Mouse (Mus musculus) cerebellum, adult 2 months (tissue): ENCODE data around the gene Amz1. TPM values are rescaled to one million over a fixed set of nuclear protein-coding genes. Genes with fewer than 3 reads are reported as not detected.

Experiments used
- DNase-seq, 2 experiments: peaks; one replicate each; pipeline ENCODE4 v3.0.0; 2021
- H3K27ac ChIP-seq: fragments of 200-500 bp; 2 replicates; pipeline ENCODE4 v1.5.1; 2012; ENCODE audit warnings: low read length, control low read depth, inconsistent platforms; ENCODE audit not compliant: insufficient read depth
- H3K27me3 ChIP-seq: fragments of 200-500 bp; 2 replicates; pipeline ENCODE4 v1.6.1; 2012; ENCODE audit warnings: inconsistent platforms, mild to moderate bottlenecking, low read length, moderate library complexity; ENCODE audit not compliant: control insufficient read depth, insufficient read depth
- H3K4me1 ChIP-seq: fragments of 200-500 bp; 2 replicates; pipeline ENCODE4 v1.6.1; 2011; ENCODE audit warnings: low read length; ENCODE audit not compliant: control insufficient read depth, insufficient read depth
- H3K4me3 ChIP-seq: fragments of 200-500 bp; replicated peaks from 2 replicates; pipeline ENCODE3; 2011; ENCODE audit warnings: mild to moderate bottlenecking, low read depth, low read length, control low read depth; ENCODE audit not compliant: insufficient read depth
- CTCF ChIP-seq: fragments of 200-500 bp; IDR thresholded peaks from 2 replicates; pipeline ENCODE4 v1.5.1; 2011; ENCODE audit warnings: low read depth, mild to moderate bottlenecking, control low read depth, low read length, moderate library complexity, borderline replicate concordance; ENCODE audit not compliant: insufficient read depth
- POLR2A ChIP-seq: fragments of 200-500 bp; IDR thresholded peaks from 2 replicates; pipeline ENCODE4 v1.6.1; 2011; ENCODE audit warnings: low read length, control low read depth, borderline replicate concordance; ENCODE audit not compliant: insufficient read depth
- WGBS: fragments of 180-500 bp; shearing (Covaris S2); methylation state at CpG from one replicate; pipeline ENCODE4 v1.1.7; 2018; 5-methylcytosine and 5-hydroxymethylcytosine counted together
- polyA plus RNA-seq: library from polyadenylated mRNA; depleted of rRNA; stranded (reverse); fragments of >200 nt; gene quantifications from 2 replicates; pipeline ENCODE4 v1.2.3, GENCODE M21; 2012

The Amz1 gene
- polyA plus RNA-seq, 1 experiment = 4.6 TPM

DNA sequence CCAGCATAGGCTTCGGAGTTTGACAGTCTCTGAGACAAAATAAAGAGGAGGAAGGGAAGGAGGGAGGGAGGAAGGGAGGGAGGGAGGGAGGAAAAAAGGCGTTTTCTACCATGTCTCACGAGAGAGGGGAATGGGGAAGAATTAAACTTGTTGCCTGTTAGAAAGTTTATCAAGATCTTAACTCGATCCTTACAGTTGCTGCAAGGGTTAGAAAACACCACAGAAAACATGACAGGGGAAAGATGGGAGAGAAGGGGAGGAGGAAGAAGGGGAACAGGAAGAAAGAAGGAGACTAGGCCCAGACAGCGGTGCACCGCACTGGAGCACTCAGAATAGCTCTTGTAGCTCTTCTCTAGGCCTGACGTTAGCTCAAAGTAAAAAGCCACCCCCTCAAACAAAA, 48.2 kb downstream of the Amz1 start:
- Histone ChIP-seq H3K4me3 (no peak overlapping the region), H3K4me1 (peaks cover 21% of the 10 kb centered on the region), H3K27ac (no peak overlapping the region), H3K27me3 (no peaks in the 10 kb centered on the region)
- 86% methylated on average over 7 of the region's 7 CpGs for WGBS
- DNase-seq = no peak
- TF ChIP-seq CTCF (no peak), POLR2A (no peak)

DNA sequence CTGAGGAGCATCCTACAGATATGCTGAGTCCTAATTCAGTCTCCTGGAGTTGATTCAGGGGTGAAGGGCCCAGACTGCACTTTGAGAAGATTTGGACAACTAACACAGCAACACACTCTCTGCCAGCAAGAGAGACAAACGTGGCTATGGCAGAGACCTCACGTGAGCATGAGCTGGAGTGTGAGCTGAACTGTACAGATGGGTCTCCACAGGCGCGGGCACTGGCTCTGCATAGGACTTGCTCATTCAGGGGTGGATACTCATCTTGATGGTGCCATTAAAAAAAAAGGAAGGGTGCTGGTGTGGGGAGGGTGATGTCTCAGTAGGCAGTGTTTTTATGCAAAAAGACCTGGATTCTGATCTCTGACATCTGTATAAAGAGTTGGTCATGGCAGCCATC, 51.2 kb downstream of the Amz1 start:
- Histone ChIP-seq H3K4me3 (no peak overlapping the region), H3K27me3 (no peaks in the 10 kb centered on the region), H3K4me1 (peaks cover 3% of the 10 kb centered on the region), H3K27ac (no peak overlapping the region)
- TF ChIP-seq CTCF (no peak), POLR2A (no peak)
- no peak for DNase-seq
- WGBS = 42% methylated on average over 4 of the region's 4 CpGs

DNA sequence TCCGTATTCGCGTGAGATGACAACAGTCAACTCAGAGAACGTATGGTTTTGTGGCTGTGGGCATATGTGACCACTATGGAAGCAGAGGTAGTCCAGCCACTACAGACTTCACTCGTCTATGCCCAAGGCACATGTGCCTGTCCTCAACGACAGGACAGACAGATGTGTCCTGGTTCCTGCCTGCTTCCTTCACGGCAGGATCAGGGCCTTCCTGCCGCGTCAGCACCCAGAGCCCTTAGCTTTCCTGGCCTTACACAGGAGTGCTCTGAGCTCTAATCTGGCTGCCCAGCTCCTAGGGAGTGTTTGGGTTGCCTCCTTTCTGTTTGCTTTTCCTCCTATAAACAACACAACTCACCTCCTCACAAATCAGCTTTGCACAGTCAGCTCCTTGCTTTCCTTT, 53.0 kb downstream of the Amz1 start:
- Histone ChIP-seq H3K4me1 (peaks cover 3% of the 10 kb centered on the region), H3K27ac (no peak overlapping the region), H3K27me3 (no peaks in the 10 kb centered on the region), H3K4me3 (no peak overlapping the region)
- no peak for TF ChIP-seq POLR2A
- no peak for TF ChIP-seq CTCF
- WGBS = 78% methylated on average over 9 of the region's 9 CpGs
- DNase-seq = no peak

DNA sequence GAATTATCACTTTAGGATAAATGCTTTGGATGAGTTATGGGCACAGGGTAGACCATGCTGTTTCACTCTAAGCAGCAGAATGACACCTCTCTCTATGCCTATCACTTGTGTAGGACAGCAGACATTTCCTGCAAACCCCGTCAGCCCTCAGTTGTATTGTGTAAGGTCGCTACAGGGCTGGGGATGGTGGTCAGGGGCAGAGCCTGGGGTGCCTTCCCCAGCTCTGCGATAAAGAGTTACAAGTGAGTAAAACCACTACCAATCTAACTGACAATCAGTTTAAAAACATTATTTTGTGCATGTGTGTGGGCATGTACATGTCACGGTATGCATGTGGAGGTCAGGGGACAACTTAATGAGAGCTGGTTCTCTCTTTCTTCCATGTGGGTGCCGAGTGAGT, 57.2 kb downstream of the Amz1 start:
- no peaks in the 10 kb centered on the region for H3K27me3 ChIP-seq
- no peak for DNase-seq
- WGBS = 94% methylated on average over 5 of the region's 5 CpGs
- H3K4me1 ChIP-seq = no peaks in the 10 kb centered on the region; the same call in 1 of the 2 replicates
- TF ChIP-seq CTCF (no peak), POLR2A (no peak)
- no peak overlapping the region for H3K27ac ChIP-seq
- no peak overlapping the region for H3K4me3 ChIP-seq

DNA sequence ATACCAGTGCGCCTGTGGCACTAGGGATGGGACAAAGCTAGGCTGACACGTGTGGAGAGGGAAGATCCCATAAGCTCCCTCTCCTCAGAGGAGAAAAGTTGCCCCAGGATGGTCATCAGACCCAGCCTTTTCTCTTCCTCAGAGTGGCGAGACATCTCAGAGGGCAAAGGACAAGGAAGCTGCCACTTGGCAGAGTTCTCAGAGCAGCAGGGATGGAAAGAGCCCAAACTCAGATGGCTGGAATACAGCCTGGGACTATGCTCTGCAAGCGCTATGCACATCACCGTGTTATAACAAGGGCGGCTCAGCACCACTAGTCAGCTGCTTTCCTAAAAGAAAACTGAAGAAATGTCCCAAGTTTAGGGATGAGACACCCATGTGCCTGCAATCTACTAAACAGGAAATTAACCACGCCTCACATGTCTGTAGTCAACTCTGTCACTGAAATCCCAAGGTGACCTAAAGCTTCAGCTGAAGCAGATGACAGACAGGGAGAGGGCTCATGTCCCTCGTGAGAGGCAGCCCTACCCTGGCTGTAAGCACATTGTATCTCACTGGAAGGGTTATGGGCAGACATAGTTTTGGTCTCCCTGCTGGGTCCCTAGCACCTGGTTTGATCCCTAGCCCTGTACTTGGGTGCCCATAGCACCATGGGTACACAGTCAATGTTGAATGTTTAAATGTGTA, 58.1 kb downstream of the Amz1 start:
- TF ChIP-seq POLR2A = no peak
- 66% methylated on average over 8 of the region's 8 CpGs for WGBS
- Histone ChIP-seq H3K27me3 (no peaks in the 10 kb centered on the region), H3K27ac (no peak overlapping the region), H3K4me3 (no peak overlapping the region), H3K4me1 (no peaks in the 10 kb centered on the region; the same call in 1 of the 2 replicates)
- no peak for DNase-seq

DNA sequence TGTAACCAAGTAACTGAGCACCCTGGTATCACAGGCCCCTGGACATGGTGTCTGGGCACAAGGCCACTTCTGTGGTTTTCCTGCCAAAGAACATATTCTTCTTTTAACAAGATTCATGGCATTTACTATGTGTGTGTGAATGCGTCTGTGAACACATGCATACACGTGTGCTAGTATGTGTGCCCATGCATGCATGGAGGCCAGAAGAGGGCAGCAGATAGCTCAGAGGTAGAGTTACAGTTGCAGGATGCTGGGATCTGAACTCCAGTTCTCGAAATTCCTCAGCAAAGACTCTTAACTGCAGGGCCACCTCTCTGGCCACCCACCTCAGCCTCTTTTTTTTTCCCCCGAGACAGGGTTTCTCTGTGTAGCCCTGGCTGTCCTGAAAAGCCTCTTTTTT, 59.6 kb downstream of the Amz1 start:
- DNase-seq = no peak
- H3K27me3 ChIP-seq = no peaks in the 10 kb centered on the region
- no peak for TF ChIP-seq POLR2A
- no peak for TF ChIP-seq CTCF
- H3K27ac ChIP-seq = no peak overlapping the region
- H3K4me3 ChIP-seq = no peak overlapping the region
- WGBS = 91% methylated on average over 4 of the region's 4 CpGs
- H3K4me1 ChIP-seq = no peaks in the 10 kb centered on the region

DNA sequence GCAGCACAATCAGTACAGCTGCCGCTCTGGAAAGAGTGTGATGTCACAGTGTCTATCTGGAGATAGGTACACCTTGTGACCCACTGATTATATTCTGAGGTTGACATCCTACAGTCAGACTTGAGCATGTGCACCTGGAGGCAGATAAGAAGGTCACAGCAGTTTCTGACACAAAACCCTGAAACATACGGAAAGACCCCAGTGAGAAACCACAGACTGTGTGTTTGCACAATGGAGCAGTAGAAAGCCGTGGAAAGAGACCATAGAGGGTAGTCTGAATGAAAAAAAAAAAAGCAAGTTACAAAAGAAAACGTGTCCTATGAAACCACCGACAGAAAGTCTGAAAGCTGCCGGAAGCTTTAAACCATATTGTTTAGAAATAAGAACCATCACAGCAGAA, 60.4 kb downstream of the Amz1 start:
- TF ChIP-seq CTCF (no peak), POLR2A (no peak)
- Histone ChIP-seq H3K27ac (no peak overlapping the region), H3K27me3 (no peaks in the 10 kb centered on the region), H3K4me1 (no peaks in the 10 kb centered on the region), H3K4me3 (no peak overlapping the region)
- 87% methylated on average over 6 of the region's 6 CpGs for WGBS
- no peak for DNase-seq

DNA sequence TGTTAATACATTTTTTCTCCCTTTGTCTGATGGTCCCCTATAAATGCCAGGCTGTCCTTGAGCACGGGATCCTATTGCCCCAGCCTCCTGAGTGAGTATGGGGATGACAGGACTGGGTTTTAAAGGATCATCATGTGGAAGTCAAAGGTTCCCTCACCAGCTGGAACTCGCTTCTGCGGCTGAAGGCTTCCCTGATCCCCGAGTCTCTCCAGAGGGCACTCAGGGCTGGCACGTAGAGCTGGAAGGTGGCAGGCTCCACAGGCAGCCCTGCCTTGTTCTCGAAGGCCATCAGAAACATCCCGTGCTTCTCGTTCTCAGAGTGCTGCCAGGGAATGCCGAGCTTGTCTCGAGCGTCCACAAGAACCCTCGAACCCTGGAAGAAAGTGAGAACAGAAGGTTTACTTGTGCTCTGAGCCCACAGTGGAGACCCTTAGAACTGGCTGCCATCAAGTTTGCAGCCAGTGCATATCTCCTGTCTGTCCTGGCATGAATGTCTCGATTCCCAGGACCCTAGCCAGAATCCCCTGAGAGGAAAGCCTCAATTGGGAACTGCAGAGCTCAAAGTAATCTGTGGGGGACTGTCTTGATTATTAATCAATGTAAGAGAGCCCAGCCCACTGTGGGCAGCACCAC, 61.4 kb downstream of the Amz1 start:
- Histone ChIP-seq H3K4me1 (no peaks in the 10 kb centered on the region), H3K27me3 (no peaks in the 10 kb centered on the region), H3K4me3 (no peak overlapping the region), H3K27ac (no peak overlapping the region)
- TF ChIP-seq POLR2A (no peak), CTCF (no peak)
- no peak for DNase-seq
- 34% methylated on average over 13 of the region's 13 CpGs for WGBS
